Mouse (Mus musculus): ENCODE measurements at regions not wholly inside any gene's neighbourhood (a gene's known extent, or its start where the extent isn't known, plus 50 kb on each side); places are given as distances from the start of the nearest gene placed in this dataset.

GRCm38 (mm10) chr16:63194595-63194994 is 340.5 kb downstream of the Pros1 start:
- TF ChIP-seq POLR2A (IDR thresholded peaks at IDR 0.05; ENCODE audit: insufficient read length, low read depth): no peak
- no peak for TF ChIP-seq SRF (IDR thresholded peaks at IDR 0.05; ENCODE audit: control insufficient read depth, insufficient read length, low read depth)
- TF ChIP-seq CEBPB (IDR thresholded peaks at IDR 0.05; ENCODE audit: insufficient read depth, poor library complexity, severe bottlenecking): no peak
- no peak for TF ChIP-seq E2F4 (IDR thresholded peaks at IDR 0.05; ENCODE audit: insufficient read depth)
- TF ChIP-seq TCF3 (IDR thresholded peaks at IDR 0.05; ENCODE audit: insufficient read length, low read depth): no peak
- no peak for TF ChIP-seq TCF12 (IDR thresholded peaks at IDR 0.05; ENCODE audit: insufficient read depth, poor library complexity, severe bottlenecking)
- no peak for TF ChIP-seq MAX (IDR thresholded peaks at IDR 0.05; ENCODE audit: low read depth)
- TF ChIP-seq USF1 (IDR thresholded peaks at IDR 0.05; ENCODE audit: low read depth): no peak
- TF ChIP-seq MYOD1 (IDR thresholded peaks at IDR 0.05; ENCODE audit: control insufficient read depth in 1 of 3, insufficient read length in 2 of 3, low read depth in 2 of 3): no peak
